Mouse (Mus musculus) monocyte, adult 2 months (primary cell): ENCODE measurements at regions not wholly inside any gene's neighbourhood (a gene's known extent, or its start where the extent isn't known, plus 50 kb on each side); places are given as distances from the start of the nearest gene placed in this dataset.

Source experiments
- DNase-seq, 2 experiments: peaks; one replicate each; pipeline ENCODE4 v3.0.0; 2022; ENCODE audit warnings: low spot score in 2 of 2, low read depth in 1 of 2

- DNase-seq: no peak
Measured at GRCm38 (mm10) chr5:43088650-43089397, 144.1 kb upstream of the Cpeb2 start.

DNA sequence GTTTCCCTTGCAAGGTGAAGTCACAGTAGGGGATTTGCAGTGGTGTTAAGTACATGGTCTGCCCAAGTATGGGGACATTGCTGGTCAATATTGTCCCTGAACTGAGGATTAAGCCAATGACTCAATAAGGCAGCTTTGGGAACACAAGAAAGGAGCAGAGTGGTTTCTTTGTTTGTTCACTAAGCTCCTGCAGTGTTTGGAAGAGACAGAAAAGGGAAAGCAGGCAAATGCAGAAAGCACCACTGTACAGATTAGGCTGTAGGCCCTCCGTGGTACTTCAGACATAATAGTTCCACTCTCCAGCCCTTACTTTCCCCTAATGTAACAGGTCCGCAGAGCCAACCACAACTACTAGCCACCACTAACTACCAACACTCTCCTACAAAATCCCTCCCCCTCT, 143.5 kb upstream of the Cpeb2 start:
- no peak for DNase-seq

- DNase-seq: no peak
Measured at GRCm38 (mm10) chr5:43089941-43090340, 143.0 kb upstream of the Cpeb2 start.

- no peak for DNase-seq
Measured at GRCm38 (mm10) chr5:43093647-43094326, 139.2 kb upstream of the Cpeb2 start.

DNA sequence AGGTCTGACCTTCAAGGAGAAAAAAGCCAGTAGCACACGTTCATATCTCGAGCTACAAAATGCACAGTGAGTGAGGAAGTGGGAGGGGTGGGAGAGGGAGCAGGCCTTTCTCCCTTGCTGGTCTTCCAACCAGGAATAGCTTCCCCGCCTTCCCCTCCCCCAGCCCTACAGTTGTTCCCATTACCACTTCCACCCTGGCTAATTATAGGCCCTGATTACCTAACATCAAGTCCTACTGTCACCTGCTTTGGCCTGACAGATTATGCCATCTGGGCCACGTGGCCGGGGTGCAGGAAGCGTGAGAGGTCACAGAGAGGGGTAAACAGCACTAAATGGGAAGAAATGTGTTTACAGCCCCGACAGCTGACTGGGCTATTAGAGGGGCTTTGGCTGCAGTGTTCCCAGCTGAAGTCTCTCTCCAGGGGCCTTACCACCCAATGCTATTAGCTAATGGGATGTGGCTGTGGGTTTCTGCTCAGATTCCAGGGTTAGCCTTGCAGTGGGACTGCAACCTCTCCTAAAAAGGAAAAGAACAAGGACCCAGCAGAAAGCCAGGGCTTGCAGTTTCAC, 138.6 kb upstream of the Cpeb2 start:
- no peak for DNase-seq

DNA sequence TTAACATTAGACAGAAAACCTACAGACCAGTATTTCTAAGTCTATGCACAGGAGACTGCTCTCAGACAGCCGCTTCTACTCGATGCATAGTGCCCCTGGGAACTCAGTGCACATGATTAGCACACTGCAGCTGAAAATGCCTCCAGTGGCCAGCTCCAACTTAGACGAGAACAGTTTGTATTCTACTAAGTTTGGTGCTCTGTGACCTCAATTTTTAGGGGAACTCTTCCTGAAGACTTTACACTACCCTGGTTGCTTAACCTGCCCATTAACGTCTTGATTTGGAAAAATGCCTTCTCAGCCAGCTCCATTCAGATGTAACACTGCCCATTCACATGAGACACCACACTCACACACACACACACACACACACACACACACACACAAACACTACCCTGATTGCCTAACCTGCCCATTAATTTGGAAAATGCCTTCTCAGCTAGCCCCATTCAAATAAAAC, 130.9 kb upstream of the Cpeb2 start:
- DNase-seq: no peak

- no peak for DNase-seq
Measured at GRCm38 (mm10) chr5:43102590-43102989, 130.4 kb upstream of the Cpeb2 start.

- DNase-seq: no peak
Measured at GRCm38 (mm10) chr5:43103728-43104127, 129.2 kb upstream of the Cpeb2 start.

DNA sequence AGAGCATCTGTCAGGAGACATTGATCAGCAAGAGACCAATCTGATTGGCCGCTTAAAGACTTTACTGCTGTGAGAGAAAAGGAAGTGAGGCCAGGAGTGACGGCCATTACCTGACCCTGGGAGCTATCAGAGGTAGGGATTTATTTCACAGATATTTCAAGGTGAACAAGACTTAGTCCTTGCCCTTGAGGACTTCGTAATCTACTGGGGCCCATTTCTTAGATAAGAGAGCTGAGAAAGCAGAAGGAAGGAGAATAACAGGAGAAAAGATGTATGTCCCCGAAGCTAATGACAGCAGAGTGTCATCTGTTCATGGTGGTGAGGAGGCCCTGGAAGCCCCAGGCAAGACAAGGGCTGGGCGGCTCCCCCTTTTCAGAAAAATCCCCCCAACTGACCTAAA, 127.4 kb upstream of the Cpeb2 start:
- DNase-seq: no peak

GRCm38 (mm10) chr5:43107436-43108259, 125.3 kb upstream of the Cpeb2 start:
- DNase-seq: no peak

DNA sequence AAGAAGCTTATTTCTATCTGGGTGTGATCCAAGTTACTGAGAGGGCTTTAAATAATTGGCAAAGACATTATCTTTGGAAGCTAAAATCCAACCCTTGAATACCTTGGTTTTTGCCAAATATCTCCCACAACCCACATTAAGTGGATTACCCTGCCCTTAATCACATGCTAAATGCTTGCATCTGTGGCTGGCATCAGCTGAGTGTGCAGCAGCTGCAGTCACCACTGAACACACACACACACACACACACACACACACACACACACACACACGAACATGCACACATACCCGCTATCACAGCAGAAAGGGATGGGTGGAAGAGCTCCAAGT, 124.7 kb upstream of the Cpeb2 start:
- no peak for DNase-seq

DNA sequence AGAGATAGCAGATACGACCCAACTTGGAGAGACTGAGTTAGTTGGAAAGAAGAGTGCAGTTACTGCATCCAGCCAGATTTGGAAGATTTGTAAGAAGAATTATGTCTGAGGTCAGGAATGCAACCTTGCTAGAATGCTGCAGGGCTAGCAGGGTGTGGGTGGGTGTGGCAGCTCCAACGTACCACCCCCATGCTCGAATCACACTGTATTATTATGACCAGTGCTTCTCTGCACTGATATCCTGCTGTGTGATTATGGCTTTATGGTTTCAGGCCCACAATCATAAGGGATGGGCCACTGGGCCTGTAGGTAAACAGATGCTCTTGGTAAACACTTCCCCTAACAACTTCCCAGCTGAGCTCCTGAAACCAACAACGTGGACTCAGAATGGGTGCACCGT, 122.8 kb upstream of the Cpeb2 start:
- DNase-seq: no peak

DNA sequence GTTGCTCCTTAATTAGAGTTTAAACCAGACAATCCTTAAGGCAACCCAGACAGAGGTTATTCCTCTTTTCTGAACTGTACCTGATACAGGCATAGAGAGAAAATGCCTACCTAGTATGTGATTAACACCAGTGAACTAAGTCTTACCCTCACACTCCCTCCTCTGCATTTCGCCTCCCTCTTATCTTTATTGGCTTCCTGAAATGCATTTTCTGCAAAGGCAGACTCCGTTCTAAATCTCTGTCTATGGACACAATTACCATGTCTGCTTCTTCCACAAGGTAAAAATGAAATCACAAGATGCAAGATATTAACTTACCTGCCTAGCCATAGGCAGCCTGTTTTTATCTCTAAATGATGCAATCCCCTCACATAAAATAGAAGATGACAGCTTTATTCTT, 121.2 kb upstream of the Cpeb2 start:
- no peak for DNase-seq

- DNase-seq: no peak
Measured at GRCm38 (mm10) chr5:43113405-43114119, 119.4 kb upstream of the Cpeb2 start.

GRCm38 (mm10) chr5:43115507-43115906, 117.5 kb upstream of the Cpeb2 start:
- no peak for DNase-seq

GRCm38 (mm10) chr5:43116821-43117220, 116.1 kb upstream of the Cpeb2 start:
- DNase-seq: no peak

GRCm38 (mm10) chr5:43121065-43121464, 111.9 kb upstream of the Cpeb2 start:
- no peak for DNase-seq

DNA sequence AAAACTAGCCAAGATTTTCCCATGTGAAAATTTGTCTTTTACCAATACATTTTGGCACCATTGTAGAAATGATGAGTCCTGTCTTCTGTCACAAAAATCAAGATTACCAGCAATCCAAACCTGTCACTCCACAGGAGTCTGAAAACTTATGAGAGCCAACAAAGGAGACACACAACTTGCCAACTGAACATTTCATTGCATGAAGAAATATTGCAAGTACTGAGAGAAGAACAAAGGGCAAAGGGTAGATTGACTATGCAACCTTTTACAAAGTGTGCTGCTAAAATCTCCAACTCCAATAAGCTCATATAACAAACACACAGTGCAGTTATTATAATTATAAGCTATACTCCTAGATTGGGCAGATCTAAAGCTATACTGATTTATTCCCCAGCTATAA, 108.7 kb upstream of the Cpeb2 start:
- no peak for DNase-seq

GRCm38 (mm10) chr5:43125774-43126536, 107.0 kb upstream of the Cpeb2 start:
- no peak for DNase-seq

DNA sequence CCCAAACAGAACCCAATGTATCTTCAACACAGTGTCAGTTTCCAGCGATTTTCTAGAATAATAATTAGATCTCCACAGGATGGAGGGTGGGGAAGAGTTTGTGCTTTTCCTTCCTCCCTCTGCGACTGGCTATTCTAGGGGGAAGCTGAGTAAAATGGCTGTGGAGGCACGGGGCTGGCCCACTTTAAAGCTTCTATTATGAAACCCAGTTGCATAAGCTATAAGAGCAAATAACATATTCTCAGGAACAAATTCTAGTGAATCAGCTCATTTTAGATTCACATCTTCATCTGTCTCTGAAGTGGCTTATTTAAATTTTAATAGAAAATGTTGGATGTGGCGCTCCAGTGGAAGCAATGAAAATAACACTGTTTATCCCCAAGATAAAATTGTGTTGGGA, 102.6 kb upstream of the Cpeb2 start:
- no peak for DNase-seq
